Mouse (Mus musculus) liver, embryonic 16.5 days (tissue): Measurements from ENCODE around the gene Gpam. TPM values are rescaled to one million over a fixed set of nuclear protein-coding genes. Genes with fewer than 3 reads are reported as not detected.
"Not testable (repeated sequence)": the region's sequence is repeated elsewhere in the genome, so short reads cannot be mapped to it uniquely, and the experiment has no call there.

Experiments
- ATAC-seq: fragments of 200-750 bp; cut with Nextera tagmentation; 2 replicates; pipeline ENCODE4 v1.8.0; 2017; ENCODE audit warnings: low read depth, mild to moderate bottlenecking, moderate number of reproducible peaks, moderate library complexity
- H3K27ac ChIP-seq: fragments of 300-500 bp; sonication (generic); 2 replicates; pipeline ENCODE4 v1.5.1; 2014; ENCODE audit warnings: mild to moderate bottlenecking, low read length
- H3K27me3 ChIP-seq: fragments of 300-500 bp; sonication (generic); 2 replicates; pipeline ENCODE4 v1.6.1; 2014; ENCODE audit warnings: low read depth, low read length, mixed read lengths; ENCODE audit not compliant: control insufficient read depth, insufficient read depth
- H3K36me3 ChIP-seq: fragments of 300-500 bp; sonication (generic); 2 replicates; pipeline ENCODE4 v1.6.1; 2014; ENCODE audit warnings: mild to moderate bottlenecking; ENCODE audit not compliant: control insufficient read depth, insufficient read depth
- H3K4me1 ChIP-seq: fragments of 300-500 bp; sonication (generic); 2 replicates; pipeline ENCODE4 v1.6.1; 2014; ENCODE audit warnings: low read depth, low read length, mixed read lengths; ENCODE audit not compliant: control insufficient read depth
- H3K4me2 ChIP-seq: fragments of 300-500 bp; sonication (generic); 2 replicates; pipeline ENCODE4 v1.6.1; 2014; ENCODE audit warnings: low read depth, low read length, mixed read lengths
- H3K4me3 ChIP-seq: fragments of 300-500 bp; sonication (generic); 2 replicates; pipeline ENCODE4 v1.5.1; 2014; ENCODE audit warnings: low read depth, mild to moderate bottlenecking, low read length
- H3K9ac ChIP-seq: fragments of 300-500 bp; sonication (generic); 2 replicates; pipeline ENCODE4 v1.6.1; 2014; ENCODE audit warnings: low read depth, low read length
- H3K9me3 ChIP-seq: fragments of 300-500 bp; sonication (generic); replicated peaks from 2 replicates; pipeline ENCODE4 v1.6.1; 2016; ENCODE audit warnings: low read length; ENCODE audit not compliant: control insufficient read depth
- whole genome bisulfite sequencing: fragments of 180-500 bp; shearing (Covaris S2); extraction: QIAGEN DNeasy Blood & Tissue Kit; methylation state at CpG from one replicate; pipeline ENCODE4 v1.1.7; 2014; ENCODE audit not compliant: insufficient replicate concordance; 5-methylcytosine and 5-hydroxymethylcytosine counted together
- polyA plus RNA-seq: library from polyadenylated mRNA; unstranded; fragments of >200 nt; fragmentation: Nextera tagmentation; extraction: Ambion mirVana; gene quantifications from 2 replicates; pipeline ENCODE4 v1.2.1, GENCODE M21; 2015

The Gpam gene
- polyA plus RNA-seq = 43.3 and 45.2 TPM in 2 replicates

- 53% methylated on average over 11 of the region's 11 CpGs for WGBS
- peak within 1 kb of the TSS; percentile 16 for H3K9ac ChIP-seq
- no peaks in the 10 kb centered on the region for H3K9me3 ChIP-seq
- peak; percentile 81 for ATAC-seq
- H3K4me2 ChIP-seq = peak within 1 kb of the TSS; percentile 49
- peak within 1 kb of the TSS; percentile 41 for H3K4me3 ChIP-seq
- H3K27me3 ChIP-seq = no peaks in the 10 kb centered on the region
- no peaks in the 10 kb centered on the region for H3K4me1 ChIP-seq
- H3K27ac ChIP-seq = peak within 1 kb of the TSS; percentile 77
- H3K36me3 ChIP-seq = no peaks in the 10 kb centered on the region
Observed at GRCm38 (mm10) chr19:55127072-55127718, at the start of gene Gpam. Gene Gpam (minus strand): TSS chr19:55127238.

GRCm38 (mm10) chr19:55171585-55171984, 44.5 kb upstream of the Gpam start:
- no peak for ATAC-seq
- Histone ChIP-seq H3K27ac (no peak overlapping the region), H3K9ac (no peak overlapping the region), H3K27me3 (no peaks in the 10 kb centered on the region), H3K4me2 (no peak overlapping the region), H3K4me3 (no peak overlapping the region), H3K4me1 (no peaks in the 10 kb centered on the region), H3K36me3 (no peaks in the 10 kb centered on the region), H3K9me3 (no peaks in the 10 kb centered on the region)
- WGBS = 63% methylated on average over 1 of the region's 1 CpGs

- H3K9ac ChIP-seq = no peak overlapping the region
- H3K4me2 ChIP-seq = no peak overlapping the region
- H3K36me3 ChIP-seq = no peaks in the 10 kb centered on the region
- no peaks in the 10 kb centered on the region for H3K27me3 ChIP-seq
- no peak overlapping the region for H3K27ac ChIP-seq
- ATAC-seq = no peak
- H3K4me3 ChIP-seq = no peak overlapping the region
- H3K9me3 ChIP-seq = no peaks in the 10 kb centered on the region
- no peaks in the 10 kb centered on the region for H3K4me1 ChIP-seq
Observed at GRCm38 (mm10) chr19:55170399-55170798, 43.4 kb upstream of the Gpam start.

- not testable (repeated sequence) for ATAC-seq, H3K4me3 ChIP-seq, H3K4me2 ChIP-seq, H3K27ac ChIP-seq, H3K9ac ChIP-seq, H3K27me3 ChIP-seq, H3K4me1 ChIP-seq, H3K36me3 ChIP-seq, H3K9me3 ChIP-seq
- WGBS = 66% methylated on average over 8 of the region's 8 CpGs
Observed at GRCm38 (mm10) chr19:55169236-55169729, 42.2 kb upstream of the Gpam start.

- WGBS = 59% methylated on average over 6 of the region's 6 CpGs
- no peak overlapping the region for H3K4me2 ChIP-seq
Observed at GRCm38 (mm10) chr19:55168360-55168759, 41.3 kb upstream of the Gpam start.

GRCm38 (mm10) chr19:55167741-55168140, 40.7 kb upstream of the Gpam start:
- H3K27ac ChIP-seq = no peak overlapping the region

More at GRCm38 (mm10) chr19:55168360-55168759, 41.3 kb upstream of the Gpam start:
- Histone ChIP-seq H3K4me1 (no peaks in the 10 kb centered on the region), H3K9ac (no peak overlapping the region), H3K4me3 (no peak overlapping the region), H3K27me3 (no peaks in the 10 kb centered on the region), H3K27ac (no peak overlapping the region), H3K36me3 (no peaks in the 10 kb centered on the region), H3K9me3 (no peaks in the 10 kb centered on the region)
- no peak for ATAC-seq

GRCm38 (mm10) chr19:55166741-55167140, 39.7 kb upstream of the Gpam start:
- H3K27me3 ChIP-seq = no peaks in the 10 kb centered on the region
- H3K9ac ChIP-seq = no peak overlapping the region
- no peak for ATAC-seq
- no peak overlapping the region for H3K4me2 ChIP-seq
- H3K36me3 ChIP-seq = no peaks in the 10 kb centered on the region
- WGBS = 74% methylated on average over 2 of the region's 2 CpGs
- no peaks in the 10 kb centered on the region for H3K4me1 ChIP-seq
- H3K27ac ChIP-seq = no peak overlapping the region
- H3K9me3 ChIP-seq = no peaks in the 10 kb centered on the region
- no peak overlapping the region for H3K4me3 ChIP-seq

More at GRCm38 (mm10) chr19:55167741-55168140, 40.7 kb upstream of the Gpam start:
- no peak overlapping the region for H3K4me2 ChIP-seq
- H3K36me3 ChIP-seq = no peaks in the 10 kb centered on the region
- ATAC-seq = no peak
- no peak overlapping the region for H3K4me3 ChIP-seq
- H3K4me1 ChIP-seq = no peaks in the 10 kb centered on the region
- H3K27me3 ChIP-seq = no peaks in the 10 kb centered on the region
- no peak overlapping the region for H3K9ac ChIP-seq
- 24% methylated on average over 2 of the region's 2 CpGs for WGBS
- H3K9me3 ChIP-seq = no peaks in the 10 kb centered on the region

- Histone ChIP-seq H3K9ac (no peak overlapping the region), H3K4me1 (no peaks in the 10 kb centered on the region), H3K4me2 (no peak overlapping the region), H3K27me3 (no peaks in the 10 kb centered on the region), H3K9me3 (no peaks in the 10 kb centered on the region), H3K27ac (no peak overlapping the region), H3K4me3 (no peak overlapping the region), H3K36me3 (no peaks in the 10 kb centered on the region)
- no peak for ATAC-seq
- WGBS = 54% methylated on average over 4 of the region's 4 CpGs
Observed at GRCm38 (mm10) chr19:55165954-55166353, 38.9 kb upstream of the Gpam start.

- 47% methylated on average over 1 of the region's 1 CpGs for WGBS
- ATAC-seq = no peak
- no peaks in the 10 kb centered on the region for H3K4me1 ChIP-seq
Observed at GRCm38 (mm10) chr19:55165183-55165865, 38.3 kb upstream of the Gpam start.

More at GRCm38 (mm10) chr19:55165183-55165865, 38.3 kb upstream of the Gpam start:
- no peak overlapping the region for H3K4me3 ChIP-seq
- no peaks in the 10 kb centered on the region for H3K27me3 ChIP-seq
- no peaks in the 10 kb centered on the region for H3K36me3 ChIP-seq
- H3K9me3 ChIP-seq = no peaks in the 10 kb centered on the region
- no peak overlapping the region for H3K4me2 ChIP-seq
- no peak overlapping the region for H3K27ac ChIP-seq
- H3K9ac ChIP-seq = no peak overlapping the region
